Mouse (Mus musculus): ENCODE data around the gene Cnbd2. TPM values are rescaled to one million over a fixed set of nuclear protein-coding genes. Genes with fewer than 3 reads are reported as not detected.
A peak's percentile ranks its signal among the peaks of the same experiment; 100 is the strongest.

Gene Cnbd2
- 4.4 and 4.6 TPM in 2 replicates for polyA plus RNA-seq (2014; fragmentation: Nextera tagmentation; extraction: Ambion mirVana)

GRCm38 (mm10) chr2:156312297-156312897, at the start of gene Cnbd2, which contains the start of gene Scand1:
Gene Cnbd2, plus strand, starts transcription at chr2:156312299.
Gene Scand1, minus strand, starts transcription at chr2:156312704.
- Histone ChIP-seq H3K4me2 (replicated peaks; ENCODE audit: low read depth, low read length) (peak within 1 kb of the TSS; percentile 87), H3K27ac (ENCODE audit: low read depth, low read length) (peak within 1 kb of the TSS; percentile 99), H3K36me3 (ENCODE audit: control insufficient read depth, insufficient read depth, low read length) (no peaks in the 10 kb centered on the region), H3K9me3 (ENCODE audit: control insufficient read depth, low read length) (no peaks in the 10 kb centered on the region), H3K27me3 (ENCODE audit: control insufficient read depth, insufficient read depth, low read length) (no peaks in the 10 kb centered on the region), H3K4me3 (ENCODE audit: low read depth, low read length) (peak within 1 kb of the TSS; percentile 91), H3K9ac (ENCODE audit: low read depth, low read length) (peak within 1 kb of the TSS; percentile 98), H3K4me1 (replicated peaks; ENCODE audit: control insufficient read depth, insufficient read depth, low read length) (no peaks in the 10 kb centered on the region)
- DNase-seq (ENCODE audit: low spot score): peak; percentile 83
- ATAC-seq (ENCODE audit: low FRiP score): peak; percentile 95
- under 1% methylated on average over 48 of the region's 49 CpGs for WGBS

- Histone ChIP-seq H3K4me2 (replicated peaks; ENCODE audit: low read depth, low read length) (no peak overlapping the region), H3K4me3 (ENCODE audit: low read depth, low read length) (no peak overlapping the region), H3K27me3 (ENCODE audit: control insufficient read depth, insufficient read depth, low read length) (no peaks in the 10 kb centered on the region), H3K9ac (ENCODE audit: low read depth, low read length) (no peak overlapping the region), H3K4me1 (replicated peaks; ENCODE audit: control insufficient read depth, insufficient read depth, low read length) (no peaks in the 10 kb centered on the region), H3K27ac (ENCODE audit: low read depth, low read length) (no peak overlapping the region), H3K36me3 (ENCODE audit: control insufficient read depth, insufficient read depth, low read length) (0 out of 2 replicates have a peak, but pooled peaks cover 3% of the 10 kb centered on the region), H3K9me3 (ENCODE audit: control insufficient read depth, low read length) (no peaks in the 10 kb centered on the region)
- WGBS: 93% methylated on average over 4 of the region's 4 CpGs
- no peak for ATAC-seq (ENCODE audit: low FRiP score)
- DNase-seq (ENCODE audit: low spot score): no peak
These were observed 48.8 kb upstream of the Cnbd2 start for GRCm38 (mm10) chr2:156263204-156263893.

GRCm38 (mm10) chr2:156267636-156268035, 44.5 kb upstream of the Cnbd2 start:
- Histone ChIP-seq H3K27me3 (ENCODE audit: control insufficient read depth, insufficient read depth, low read length) (no peaks in the 10 kb centered on the region), H3K9ac (ENCODE audit: low read depth, low read length) (no peak overlapping the region), H3K36me3 (ENCODE audit: control insufficient read depth, insufficient read depth, low read length) (no peaks in the 10 kb centered on the region), H3K4me3 (ENCODE audit: low read depth, low read length) (no peak overlapping the region), H3K4me2 (replicated peaks; ENCODE audit: low read depth, low read length) (no peak overlapping the region), H3K9me3 (ENCODE audit: control insufficient read depth, low read length) (no peaks in the 10 kb centered on the region), H3K27ac (ENCODE audit: low read depth, low read length) (no peak overlapping the region), H3K4me1 (replicated peaks; ENCODE audit: control insufficient read depth, insufficient read depth, low read length) (no peaks in the 10 kb centered on the region)
- no peak for DNase-seq (ENCODE audit: low spot score)
- no peak for ATAC-seq (ENCODE audit: low FRiP score)
- WGBS: 93% methylated on average over 9 of the region's 9 CpGs

GRCm38 (mm10) chr2:156272553-156272952, 39.5 kb upstream of the Cnbd2 start:
- ATAC-seq (ENCODE audit: low FRiP score): no peak
- Histone ChIP-seq H3K9me3 (ENCODE audit: control insufficient read depth, low read length) (no peaks in the 10 kb centered on the region), H3K36me3 (ENCODE audit: control insufficient read depth, insufficient read depth, low read length) (no peaks in the 10 kb centered on the region), H3K4me3 (ENCODE audit: low read depth, low read length) (no peak overlapping the region), H3K9ac (ENCODE audit: low read depth, low read length) (no peak overlapping the region), H3K4me2 (replicated peaks; ENCODE audit: low read depth, low read length) (no peak overlapping the region), H3K27ac (ENCODE audit: low read depth, low read length) (no peak overlapping the region), H3K4me1 (replicated peaks; ENCODE audit: control insufficient read depth, insufficient read depth, low read length) (no peaks in the 10 kb centered on the region), H3K27me3 (ENCODE audit: control insufficient read depth, insufficient read depth, low read length) (no peaks in the 10 kb centered on the region)
- WGBS: 92% methylated on average over 6 of the region's 6 CpGs
- no peak for DNase-seq (ENCODE audit: low spot score)

GRCm38 (mm10) chr2:156278226-156279017, 33.7 kb upstream of the Cnbd2 start:
- DNase-seq (ENCODE audit: low spot score) (peak; percentile 81), ATAC-seq (ENCODE audit: low FRiP score) (no peak)
- 74% methylated on average over 4 of the region's 4 CpGs for WGBS
- Histone ChIP-seq H3K4me2 (replicated peaks; ENCODE audit: low read depth, low read length) (no peak overlapping the region), H3K27ac (ENCODE audit: low read depth, low read length) (no peak overlapping the region), H3K27me3 (ENCODE audit: control insufficient read depth, insufficient read depth, low read length) (no peaks in the 10 kb centered on the region), H3K36me3 (ENCODE audit: control insufficient read depth, insufficient read depth, low read length) (no peaks in the 10 kb centered on the region), H3K9ac (ENCODE audit: low read depth, low read length) (no peak overlapping the region), H3K9me3 (ENCODE audit: control insufficient read depth, low read length) (no peaks in the 10 kb centered on the region), H3K4me3 (ENCODE audit: low read depth, low read length) (no peak overlapping the region), H3K4me1 (replicated peaks; ENCODE audit: control insufficient read depth, insufficient read depth, low read length) (no peaks in the 10 kb centered on the region)

DNA sequence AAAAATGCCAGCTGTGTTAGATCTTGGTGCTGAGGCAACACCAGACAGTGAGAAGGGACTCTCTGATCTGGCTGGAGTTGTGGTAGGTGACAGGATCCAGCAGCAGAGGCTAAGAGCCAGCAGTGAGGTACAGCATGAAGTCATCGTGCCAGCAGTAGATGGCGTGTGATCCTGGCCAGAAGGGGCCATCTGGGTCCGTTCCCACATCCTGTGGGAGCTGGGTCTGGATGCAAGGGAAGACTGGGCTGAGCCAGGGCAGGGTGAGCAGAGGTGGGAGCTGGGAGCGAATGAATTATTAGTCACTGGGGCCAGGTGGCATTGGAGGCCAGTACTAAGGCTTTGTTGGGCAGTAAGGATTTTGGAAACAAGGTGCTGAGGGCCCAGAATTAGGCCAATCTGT, 30.9 kb upstream of the Cnbd2 start:
- Histone ChIP-seq H3K9ac (ENCODE audit: low read depth, low read length) (no peak overlapping the region), H3K9me3 (ENCODE audit: control insufficient read depth, low read length) (no peaks in the 10 kb centered on the region), H3K4me2 (replicated peaks; ENCODE audit: low read depth, low read length) (no peak overlapping the region), H3K4me3 (ENCODE audit: low read depth, low read length) (no peak overlapping the region), H3K4me1 (replicated peaks; ENCODE audit: control insufficient read depth, insufficient read depth, low read length) (no peaks in the 10 kb centered on the region), H3K36me3 (ENCODE audit: control insufficient read depth, insufficient read depth, low read length) (no peaks in the 10 kb centered on the region), H3K27me3 (ENCODE audit: control insufficient read depth, insufficient read depth, low read length) (no peaks in the 10 kb centered on the region), H3K27ac (ENCODE audit: low read depth, low read length) (no peak overlapping the region)
- WGBS: 84% methylated on average over 4 of the region's 4 CpGs
- ATAC-seq (ENCODE audit: low FRiP score): no peak
- DNase-seq (ENCODE audit: low spot score): no peak

DNA sequence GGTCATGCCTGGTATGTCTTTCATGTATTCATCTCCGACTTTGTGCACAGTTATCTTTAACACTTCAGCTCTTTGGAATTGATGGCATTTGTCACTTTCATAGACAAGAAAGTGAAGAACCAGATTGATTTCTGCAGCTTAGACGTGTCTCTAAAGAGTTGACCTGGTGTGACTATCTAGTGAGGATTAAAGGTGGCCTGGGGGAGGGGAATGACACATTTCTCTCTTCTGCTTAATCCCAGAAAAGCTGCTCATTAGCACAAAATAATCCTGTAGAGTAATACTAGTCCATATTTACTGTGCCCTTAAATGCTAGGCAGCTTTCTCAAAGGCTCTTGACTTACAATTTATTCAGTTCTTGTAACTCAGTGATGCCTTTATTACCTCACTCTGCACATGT, 26.9 kb upstream of the Cnbd2 start:
- Histone ChIP-seq H3K4me2 (replicated peaks; ENCODE audit: low read depth, low read length) (no peak overlapping the region), H3K9me3 (ENCODE audit: control insufficient read depth, low read length) (no peaks in the 10 kb centered on the region), H3K27ac (ENCODE audit: low read depth, low read length) (no peak overlapping the region), H3K4me3 (ENCODE audit: low read depth, low read length) (no peak overlapping the region), H3K9ac (ENCODE audit: low read depth, low read length) (no peak overlapping the region), H3K36me3 (ENCODE audit: control insufficient read depth, insufficient read depth, low read length) (no peaks in the 10 kb centered on the region), H3K4me1 (replicated peaks; ENCODE audit: control insufficient read depth, insufficient read depth, low read length) (no peaks in the 10 kb centered on the region), H3K27me3 (ENCODE audit: control insufficient read depth, insufficient read depth, low read length) (no peaks in the 10 kb centered on the region)
- ATAC-seq (ENCODE audit: low FRiP score) (no peak), DNase-seq (ENCODE audit: low spot score) (no peak)
- 85% methylated on average over 2 of the region's 2 CpGs for WGBS

DNA sequence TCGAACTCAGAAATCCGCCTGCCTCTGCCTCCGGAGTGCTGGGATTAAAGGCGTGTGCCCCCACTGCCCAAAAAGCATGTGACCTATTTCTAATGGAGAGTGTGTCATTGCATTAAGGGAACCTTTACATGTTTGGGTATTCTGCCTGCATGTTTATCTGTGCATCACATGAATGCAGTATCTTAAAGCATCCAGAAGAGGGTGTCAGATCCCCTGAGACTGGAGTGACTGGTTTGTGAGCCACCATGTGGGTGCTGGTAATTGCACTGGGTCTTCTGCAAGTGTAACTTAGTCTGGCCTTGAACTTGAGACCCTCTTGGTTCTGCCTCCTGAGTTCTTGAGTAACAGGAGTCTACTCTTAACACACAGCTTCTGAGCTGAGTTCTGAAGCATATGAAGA, 25.4 kb upstream of the Cnbd2 start:
- Histone ChIP-seq H3K9me3 (ENCODE audit: control insufficient read depth, low read length) (no peaks in the 10 kb centered on the region), H3K9ac (ENCODE audit: low read depth, low read length) (no peak overlapping the region), H3K36me3 (ENCODE audit: control insufficient read depth, insufficient read depth, low read length) (no peaks in the 10 kb centered on the region), H3K27me3 (ENCODE audit: control insufficient read depth, insufficient read depth, low read length) (no peaks in the 10 kb centered on the region), H3K4me2 (replicated peaks; ENCODE audit: low read depth, low read length) (no peak overlapping the region), H3K27ac (ENCODE audit: low read depth, low read length) (no peak overlapping the region), H3K4me3 (ENCODE audit: low read depth, low read length) (no peak overlapping the region), H3K4me1 (replicated peaks; ENCODE audit: control insufficient read depth, insufficient read depth, low read length) (no peaks in the 10 kb centered on the region)
- ATAC-seq (ENCODE audit: low FRiP score): no peak
- no peak for DNase-seq (ENCODE audit: low spot score)
- WGBS: 94% methylated on average over 4 of the region's 4 CpGs
